Mouse (Mus musculus): ENCODE measurements around the gene Chrnb1. TPM values are rescaled to one million over a fixed set of nuclear protein-coding genes. Genes with fewer than 3 reads are reported as not detected.

The Chrnb1 gene
- 10 to 100 TPM; 23.2 to 26.3 TPM for total RNA-seq (2021)
- long read RNA-seq, experiment 1, transcript Chrnb1-201 (11 exons, 2,155 nt): major isoform, 10 of 18 reads
- long read RNA-seq, experiment 1, partial matches to known transcripts: 4 of 18 reads
- long read RNA-seq, experiment 1, other reads (novel, unspliced or antisense): 4 of 18 reads
- long read RNA-seq, experiment 2, transcript Chrnb1-201 (11 exons, 2,155 nt): major isoform, 12 of 16 reads
- long read RNA-seq, experiment 2, partial matches to known transcripts: 0 of 16 reads
- long read RNA-seq, experiment 2, other reads (novel, unspliced or antisense): 4 of 16 reads

- TF ChIP-seq CTCF (IDR thresholded peaks at IDR 0.05): no peak
- peak within 1 kb of the TSS; percentile 79 for H3K4me3 ChIP-seq
- peak; percentile 97 for DNase-seq
- intact Hi-C loops (cut with DNase I): loop anchor here (1.0 kb wide), 1 partner anchor 36 kb away; no protein-coding TSS in a partner anchor
- H3K27ac ChIP-seq: peak within 1 kb of the TSS; percentile 97
These were observed at the start of gene Chrnb1 for GRCm38 (mm10) chr11:69795168-69795982. Chrnb1 (minus strand) TSS chr11:69795943.

GRCm38 (mm10) chr11:69838714-69839104 lies 43.0 kb upstream of the Chrnb1 start:
- intact Hi-C loops (cut with DNase I): no loop called here
- H3K4me3 ChIP-seq: peak overlapping the region; percentile 94
- peak overlapping the region; percentile 98 for H3K27ac ChIP-seq
- DNase-seq: peak; percentile 49
- no peak for TF ChIP-seq CTCF (IDR thresholded peaks at IDR 0.05)

GRCm38 (mm10) chr11:69837952-69838713 lies 42.4 kb upstream of the Chrnb1 start, which contains the start of gene Tmem256:
Tmem256 (plus strand) TSS chr11:69838514.
- Histone ChIP-seq H3K4me3 (peak within 1 kb of the TSS; percentile 94), H3K27ac (peak within 1 kb of the TSS; percentile 98)
- DNase-seq: peak; percentile 95
- TF ChIP-seq CTCF (IDR thresholded peaks at IDR 0.05): no peak
- intact Hi-C loops (cut with DNase I): loop anchor here (2.0 kb wide), 1 partner anchor 33 kb away; the partner anchor contains the start of gene Tmem102

GRCm38 (mm10) chr11:69837604-69837951 lies 41.8 kb upstream of the Chrnb1 start, which contains the start of gene Nlgn2:
Nlgn2 (minus strand) TSS chr11:69837784.
- H3K4me3 ChIP-seq: peak within 1 kb of the TSS; percentile 94
- peak; percentile 26 for TF ChIP-seq CTCF (IDR thresholded peaks at IDR 0.05)
- no peak for DNase-seq
- H3K27ac ChIP-seq: peak within 1 kb of the TSS; percentile 98
- intact Hi-C loops (cut with DNase I): loop anchor here (2.0 kb wide), 1 partner anchor 33 kb away; the partner anchor contains the start of gene Tmem102

GRCm38 (mm10) chr11:69836703-69837576 lies 41.2 kb upstream of the Chrnb1 start:
- no peak for TF ChIP-seq CTCF (IDR thresholded peaks at IDR 0.05)
- peak overlapping the region; percentile 98 for H3K27ac ChIP-seq

GRCm38 (mm10) chr11:69835966-69836335 lies 40.2 kb upstream of the Chrnb1 start:
- no peak for TF ChIP-seq CTCF (IDR thresholded peaks at IDR 0.05)
- intact Hi-C loops (cut with DNase I): loop anchor here (2.0 kb wide), 1 partner anchor 31 kb away; the partner anchor contains the start of gene Tmem102
- Histone ChIP-seq H3K4me3 (no peak overlapping the region), H3K27ac (no peak overlapping the region)
- DNase-seq: no peak

More at GRCm38 (mm10) chr11:69836703-69837576, 41.2 kb upstream of the Chrnb1 start:
- intact Hi-C loops (cut with DNase I): loop anchor here (2.0 kb wide), 1 partner anchor 32 kb away; the partner anchor contains the start of gene Tmem102
- peak overlapping the region; percentile 94 for H3K4me3 ChIP-seq
- DNase-seq: peak; percentile 66

- no peak overlapping the region for H3K4me3 ChIP-seq
- no peak for TF ChIP-seq CTCF (IDR thresholded peaks at IDR 0.05)
- no peak for DNase-seq
- intact Hi-C loops (cut with DNase I): no loop called here
- no peak overlapping the region for H3K27ac ChIP-seq
These were observed 39.7 kb upstream of the Chrnb1 start for GRCm38 (mm10) chr11:69835326-69835965.

- Histone ChIP-seq H3K27ac (no peak overlapping the region), H3K4me3 (peak overlapping the region; percentile 60)
- intact Hi-C loops (cut with DNase I): no loop called here
- peak; percentile 49 for DNase-seq
- TF ChIP-seq CTCF (IDR thresholded peaks at IDR 0.05): no peak
These were observed 38.3 kb upstream of the Chrnb1 start for GRCm38 (mm10) chr11:69834001-69834549.

- TF ChIP-seq CTCF (IDR thresholded peaks at IDR 0.05): no peak
- Histone ChIP-seq H3K27ac (no peak overlapping the region), H3K4me3 (peak overlapping the region; percentile 60)
- intact Hi-C loops (cut with DNase I): no loop called here
- no peak for DNase-seq
These were observed 37.8 kb upstream of the Chrnb1 start for GRCm38 (mm10) chr11:69833554-69833953.

- Histone ChIP-seq H3K4me3 (no peak overlapping the region), H3K27ac (no peak overlapping the region)
- no peak for DNase-seq
- intact Hi-C loops (cut with DNase I): no loop called here
- no peak for TF ChIP-seq CTCF (IDR thresholded peaks at IDR 0.05)
These were observed 33.1 kb upstream of the Chrnb1 start for GRCm38 (mm10) chr11:69828832-69829231.

GRCm38 (mm10) chr11:69823456-69823855 lies 27.7 kb upstream of the Chrnb1 start:
- intact Hi-C loops (cut with DNase I): no loop called here
- Histone ChIP-seq H3K27ac (no peak overlapping the region), H3K4me3 (no peak overlapping the region)
- no peak for TF ChIP-seq CTCF (IDR thresholded peaks at IDR 0.05)
- no peak for DNase-seq
